Mouse (Mus musculus) telencephalon, adult 2 months (tissue): ENCODE data around the gene Rce1.

Experiments
- DNase-seq: peaks from one replicate; pipeline ENCODE4 v3.0.0-alpha.2; 2011; ENCODE audit warnings: low read depth, low spot score

Rce1 gene

GRCm38 (mm10) chr19:4625179-4625828 lies at the start of gene Rce1:
TSS of gene Rce1 (minus strand) at chr19:4625641.
- DNase-seq = peak; percentile 58

- no peak for DNase-seq
These were observed 47.0 kb upstream of the Rce1 start for GRCm38 (mm10) chr19:4672401-4672800.

GRCm38 (mm10) chr19:4670776-4671175 lies 45.3 kb upstream of the Rce1 start:
- no peak for DNase-seq

- no peak for DNase-seq
These were observed 41.4 kb upstream of the Rce1 start for GRCm38 (mm10) chr19:4666815-4667214.

GRCm38 (mm10) chr19:4658156-4658555 lies 32.7 kb upstream of the Rce1 start:
- no peak for DNase-seq

- DNase-seq = peak; percentile 71
These were observed 21.6 kb upstream of the Rce1 start for GRCm38 (mm10) chr19:4646917-4647492.

GRCm38 (mm10) chr19:4644271-4644670 lies 18.8 kb upstream of the Rce1 start:
- DNase-seq = peak; percentile 82

GRCm38 (mm10) chr19:4635986-4636385 lies 10.5 kb upstream of the Rce1 start:
- DNase-seq = no peak

- DNase-seq = peak; percentile 48
These were observed 3.4 kb upstream of the Rce1 start for GRCm38 (mm10) chr19:4628819-4629218.

GRCm38 (mm10) chr19:4625829-4626535 lies 541 bp upstream of the Rce1 start:
- DNase-seq = no peak

GRCm38 (mm10) chr19:4624406-4625178 lies 849 bp downstream of the Rce1 start:
- no peak for DNase-seq

- no peak for DNase-seq
These were observed 1.4 kb downstream of the Rce1 start for GRCm38 (mm10) chr19:4624006-4624405.

- no peak for DNase-seq
These were observed 2.0 kb downstream of the Rce1 start for GRCm38 (mm10) chr19:4623419-4623818.

- no peak for DNase-seq
These were observed 2.7 kb downstream of the Rce1 start for GRCm38 (mm10) chr19:4622780-4623179.

GRCm38 (mm10) chr19:4620721-4621120 lies 4.7 kb downstream of the Rce1 start:
- DNase-seq = no peak

GRCm38 (mm10) chr19:4619461-4619860 lies 6.0 kb downstream of the Rce1 start:
- no peak for DNase-seq

- DNase-seq = no peak
These were observed 7.3 kb downstream of the Rce1 start for GRCm38 (mm10) chr19:4618183-4618582.

GRCm38 (mm10) chr19:4616546-4616945 lies 8.9 kb downstream of the Rce1 start:
- no peak for DNase-seq

GRCm38 (mm10) chr19:4615151-4616093 lies 10.0 kb downstream of the Rce1 start, which contains the start of gene Lrfn4:
TSS of gene Lrfn4 (minus strand) at chr19:4615667.
- peak; percentile 91 for DNase-seq

- DNase-seq = no peak
These were observed 10.9 kb downstream of the Rce1 start for GRCm38 (mm10) chr19:4614305-4615150.
